Mouse (Mus musculus) telencephalon, adult 2 months (tissue): Measurements from ENCODE around the gene Selenov.

Experiments used
- DNase-seq: peaks from one replicate; pipeline ENCODE4 v3.0.0-alpha.2; 2011; ENCODE audit warnings: low read depth, low spot score

The Selenov gene

GRCm38 (mm10) chr7:28290638-28291590 lies at the start of gene Selenov:
Gene Selenov (minus strand): TSS chr7:28291186.
- DNase-seq: no peak

- no peak for DNase-seq
Measured at GRCm38 (mm10) chr7:28339213-28339917, 48.4 kb upstream of the Selenov start.

DNA sequence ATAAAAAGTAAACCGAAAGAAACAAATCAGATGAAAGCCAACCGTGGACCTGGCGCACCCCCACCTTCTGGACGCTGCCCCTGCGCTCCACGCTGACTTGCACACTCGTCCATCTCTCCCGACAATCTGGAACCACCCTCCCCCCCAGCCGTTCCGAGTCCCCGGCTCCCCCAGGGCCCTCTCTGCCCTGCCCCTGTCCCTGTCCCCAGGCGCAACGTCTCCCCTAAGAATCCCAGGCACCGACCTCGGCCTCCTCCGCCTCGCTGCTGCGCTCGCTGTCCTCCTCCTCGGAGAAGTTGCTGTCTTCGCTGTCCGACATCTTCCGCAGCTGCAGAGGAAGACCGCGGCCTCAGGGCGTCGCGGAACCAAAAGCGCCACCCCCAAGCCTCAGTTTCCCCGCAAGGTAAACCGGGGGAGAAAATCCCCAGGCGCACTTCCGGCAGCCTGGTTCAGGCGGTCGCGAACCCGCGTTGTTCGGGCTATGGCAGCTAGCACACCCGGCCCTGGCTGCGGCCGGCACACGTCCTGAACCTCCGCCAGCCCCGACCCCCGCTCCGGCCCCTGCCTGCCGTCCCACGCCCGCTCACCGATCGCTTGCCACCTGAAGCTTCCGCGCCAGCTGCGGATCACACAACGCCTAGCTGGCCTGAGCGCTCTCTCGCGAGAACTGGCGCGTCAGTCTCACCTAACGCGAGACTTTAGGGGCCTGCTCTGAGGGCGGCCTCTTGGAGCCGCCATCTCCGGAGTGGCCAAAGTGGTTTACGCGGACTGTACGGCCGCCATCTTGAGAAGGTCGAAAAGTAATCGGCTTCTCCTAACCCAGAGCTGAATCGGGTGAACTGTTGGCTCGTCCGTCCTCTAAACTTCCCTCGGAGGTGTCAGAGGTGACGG lies 47.4 kb upstream of the Selenov start, which contains the start of gene Supt5:
Gene Supt5, minus strand, starts transcription at position 639 of the 891 bp plus-strand sequence.
- DNase-seq: peak; percentile 96

DNA sequence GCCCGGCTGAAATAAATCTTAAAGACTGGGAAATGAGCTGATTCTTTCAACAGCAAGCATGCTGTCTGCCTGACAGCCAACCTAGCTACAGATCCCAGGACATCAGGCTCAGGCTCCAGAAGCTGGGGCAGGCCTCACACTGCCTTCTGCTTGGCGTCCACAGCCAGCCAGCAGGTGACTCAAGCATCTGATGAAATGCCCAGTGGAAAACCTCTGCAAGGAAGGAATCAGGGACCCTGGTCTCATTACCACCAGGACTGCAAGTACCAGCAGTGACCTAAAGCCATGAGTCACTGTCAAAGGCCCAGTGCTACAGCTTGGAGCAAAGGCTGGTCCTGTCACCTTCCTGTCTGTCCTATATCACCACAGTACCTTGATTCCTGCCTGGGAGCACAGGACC lies 44.5 kb upstream of the Selenov start:
- no peak for DNase-seq

GRCm38 (mm10) chr7:28334534-28334933 lies 43.5 kb upstream of the Selenov start:
- no peak for DNase-seq

DNA sequence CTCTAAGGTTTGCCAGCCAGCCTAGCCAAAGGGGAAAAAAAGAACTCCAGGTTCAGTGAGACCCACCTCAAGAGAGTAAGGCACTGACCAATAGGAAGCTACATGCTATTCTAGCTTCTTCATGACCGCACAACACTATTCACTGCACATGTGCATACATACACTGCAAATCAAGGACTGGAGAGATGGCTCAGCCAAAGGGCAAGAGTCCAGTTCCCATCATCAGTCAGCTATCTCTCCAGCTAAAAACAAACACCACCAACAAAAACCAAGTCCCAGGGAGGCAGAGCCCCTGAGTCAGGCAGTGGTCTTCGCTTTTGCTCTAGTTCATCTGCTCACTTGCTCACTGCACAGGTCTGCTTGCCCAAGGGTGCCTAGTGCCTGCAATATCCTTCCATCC lies 37.3 kb upstream of the Selenov start:
- DNase-seq: no peak

- DNase-seq: no peak
Measured at GRCm38 (mm10) chr7:28326457-28326856, 35.5 kb upstream of the Selenov start.

GRCm38 (mm10) chr7:28325293-28325692 lies 34.3 kb upstream of the Selenov start:
- no peak for DNase-seq

DNA sequence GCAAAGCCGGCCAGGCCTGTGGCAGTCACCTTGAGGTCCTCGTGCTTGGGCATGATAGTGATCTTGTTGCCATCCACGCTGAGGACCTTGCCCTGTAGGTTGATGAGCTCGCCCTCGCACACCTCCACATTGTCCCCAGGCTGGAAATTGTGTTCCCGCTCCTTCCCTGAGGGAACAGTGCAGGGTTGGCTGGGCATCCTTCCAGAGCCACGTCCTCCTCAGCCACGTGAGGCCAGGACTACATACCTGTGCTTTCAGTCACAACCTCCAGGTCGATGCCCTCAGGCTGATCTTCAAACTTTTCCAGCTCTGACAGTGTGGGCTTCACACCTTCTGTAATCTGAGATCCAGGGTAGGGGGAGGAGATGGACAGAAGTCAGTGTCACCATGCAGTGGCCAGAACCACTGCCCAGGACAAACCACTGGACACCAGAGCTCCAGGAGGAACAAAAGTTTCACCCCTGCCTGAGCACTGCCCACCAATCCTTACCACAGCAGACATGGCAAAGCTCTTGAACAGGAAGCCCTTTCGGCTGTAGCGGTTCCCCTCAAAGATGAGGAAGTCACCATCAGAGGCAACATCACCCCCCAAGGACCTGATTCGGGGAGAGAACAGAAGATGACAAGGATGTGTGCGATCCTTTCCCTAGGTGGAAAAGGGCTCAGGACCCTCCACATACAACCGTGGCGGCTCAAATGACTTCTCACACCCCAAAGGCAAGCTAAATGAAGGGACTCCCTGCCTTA lies 31.2 kb upstream of the Selenov start:
- no peak for DNase-seq

- no peak for DNase-seq
Measured at GRCm38 (mm10) chr7:28318714-28319113, 27.7 kb upstream of the Selenov start.

DNA sequence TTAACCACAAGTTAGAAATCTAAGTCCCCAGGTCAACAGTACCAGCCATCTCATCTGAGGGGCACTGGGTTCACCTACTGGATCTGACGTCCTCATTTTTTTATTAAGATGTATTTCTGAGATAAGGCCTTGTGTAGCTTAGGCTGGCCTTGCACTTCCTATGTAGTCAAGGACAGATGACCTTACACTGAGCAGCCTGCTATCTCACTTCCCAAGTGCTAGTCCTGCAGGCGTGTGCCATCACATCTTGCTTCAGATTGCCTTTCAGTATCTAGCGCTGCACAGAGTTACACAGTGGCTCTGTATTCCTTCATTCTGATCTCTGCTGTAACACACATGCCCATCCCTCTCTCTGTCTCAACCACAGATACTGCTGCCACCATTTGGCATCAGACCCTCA lies 27.1 kb upstream of the Selenov start:
- no peak for DNase-seq

DNA sequence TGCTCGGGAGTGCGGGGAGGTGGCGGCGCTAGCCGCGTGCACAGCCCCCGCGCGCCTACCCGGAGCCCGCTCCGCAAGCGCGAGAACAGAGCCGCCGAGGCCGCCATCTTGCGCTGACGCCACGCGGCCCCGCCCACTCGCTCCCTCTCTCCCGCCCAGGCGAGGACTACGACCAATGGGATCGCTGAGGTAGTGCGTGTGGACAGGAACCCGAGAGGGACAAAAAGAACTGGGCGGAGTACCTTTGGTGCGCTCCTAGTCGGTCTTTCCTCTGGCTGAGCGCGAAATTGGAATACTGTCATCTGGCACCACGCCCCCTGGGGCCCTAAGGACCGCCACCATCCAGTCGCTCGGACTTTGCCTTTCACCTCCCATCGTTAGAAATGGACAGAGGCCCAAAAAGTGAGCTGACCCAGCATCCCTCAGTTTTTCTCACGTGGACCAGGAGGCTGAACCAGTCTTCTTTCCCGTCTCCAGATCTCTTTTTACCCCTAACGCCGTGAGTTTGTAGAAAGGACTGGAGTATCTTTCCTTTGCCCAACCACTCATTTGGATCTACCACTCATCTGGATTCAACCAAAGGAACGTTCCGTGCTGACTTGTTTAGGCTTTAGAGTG lies 21.0 kb upstream of the Selenov start, which contains the start of gene Timm50:
Gene Timm50, minus strand, starts transcription at position 147 of the 618 bp plus-strand sequence.
- DNase-seq: peak; percentile 96

- no peak for DNase-seq
Measured at GRCm38 (mm10) chr7:28311151-28311925, 20.4 kb upstream of the Selenov start.

DNA sequence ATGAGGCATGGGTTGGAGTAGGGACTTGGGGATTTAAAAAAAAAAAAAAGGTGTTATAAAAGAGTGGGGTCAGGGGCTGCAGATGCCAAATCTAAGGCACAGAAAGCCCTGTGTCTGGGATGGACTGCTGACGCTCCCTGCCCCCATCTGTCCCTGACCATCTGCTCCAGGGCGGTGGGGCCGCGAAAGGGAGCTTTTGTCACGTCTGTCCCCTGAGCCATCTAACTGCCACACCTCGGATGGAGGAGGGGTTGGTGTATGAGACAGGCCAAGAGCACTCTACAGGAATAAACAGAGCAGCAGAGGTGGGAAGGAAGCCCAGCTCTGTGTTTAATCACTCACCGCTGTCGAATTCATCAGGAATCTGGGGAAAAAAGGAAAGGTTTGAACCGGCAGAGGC lies 18.8 kb upstream of the Selenov start:
- no peak for DNase-seq

DNA sequence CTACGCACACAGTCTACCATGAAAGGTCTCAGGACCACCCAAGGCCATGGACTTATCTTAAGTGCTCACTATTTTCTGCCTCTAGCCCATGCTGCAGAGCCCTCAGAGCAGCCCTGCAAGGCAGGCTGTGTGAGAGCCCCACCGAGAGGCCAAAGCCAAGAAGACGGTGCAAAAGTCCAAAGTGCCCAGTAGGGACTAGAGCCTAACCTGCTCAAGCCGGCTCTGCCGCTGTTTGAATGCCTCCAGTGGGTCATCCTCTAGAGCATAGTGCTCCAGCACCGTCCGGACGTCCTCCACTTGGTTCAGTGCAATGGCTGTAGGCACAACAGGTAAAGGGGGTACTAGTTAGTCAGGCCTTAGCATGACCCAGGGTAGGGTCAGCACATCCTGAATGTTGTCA lies 15.2 kb upstream of the Selenov start:
- no peak for DNase-seq

DNA sequence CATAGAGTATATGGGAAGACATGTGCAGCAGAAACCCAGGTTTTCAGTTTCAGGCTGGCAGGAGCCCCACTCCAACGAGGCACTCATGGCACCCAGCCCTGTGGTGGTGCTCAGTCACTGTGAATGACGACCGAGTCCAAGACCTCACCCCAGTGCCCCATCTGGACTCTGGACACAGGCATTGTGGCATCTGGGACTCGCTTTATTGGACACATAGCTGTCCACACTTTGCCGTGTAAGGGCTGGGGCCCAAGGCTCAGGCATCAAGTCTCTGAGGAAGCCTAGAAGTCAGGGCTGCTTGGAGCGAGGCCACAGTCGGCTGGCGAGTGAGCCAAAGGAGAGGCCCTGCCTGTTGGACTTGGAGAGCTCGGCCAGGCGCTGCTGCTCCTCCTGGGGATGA lies 14.7 kb upstream of the Selenov start:
- no peak for DNase-seq

DNA sequence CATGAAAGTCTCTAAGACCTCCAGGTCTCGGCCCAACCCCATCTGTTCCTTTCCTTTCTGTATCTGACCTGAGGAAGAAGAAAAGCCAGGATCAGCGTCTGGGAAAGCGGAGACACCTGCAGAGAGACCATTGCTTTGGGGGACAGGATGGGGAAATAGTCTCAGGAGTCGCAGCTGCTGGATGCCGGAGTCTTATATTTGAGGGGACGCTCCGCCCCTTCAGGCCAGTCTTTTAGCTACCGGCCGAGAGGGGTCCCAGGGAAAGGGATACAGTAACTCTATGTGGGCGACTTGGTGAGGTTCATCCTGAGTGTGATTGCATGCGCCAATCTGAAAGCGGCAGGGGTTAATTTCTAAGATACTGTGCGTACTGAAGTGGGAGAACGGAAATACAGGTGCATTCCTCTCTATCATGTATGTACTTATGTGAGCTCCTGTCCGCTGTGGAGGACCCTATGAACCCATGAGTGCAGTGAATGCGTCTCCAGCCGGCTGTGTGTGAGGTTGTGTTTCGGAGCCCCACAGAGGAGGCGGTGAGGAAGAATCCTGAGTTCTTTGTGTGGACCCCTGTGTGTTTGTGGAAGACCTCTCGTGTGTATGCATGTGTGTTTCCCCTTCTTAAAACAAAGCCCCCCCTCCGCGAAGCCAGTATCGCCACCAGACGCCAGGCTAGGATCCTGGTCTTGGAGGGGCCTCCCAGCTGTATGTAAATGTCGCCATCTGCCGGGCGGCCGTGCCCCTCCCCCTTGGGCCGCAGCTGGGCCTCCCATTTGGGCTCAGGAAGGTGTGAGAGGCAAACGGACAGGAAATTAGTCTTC lies 10.8 kb upstream of the Selenov start, which contains the start of gene Dll3:
Gene Dll3, minus strand, starts transcription at position 623 of the 818 bp plus-strand sequence.
- DNase-seq: no peak

DNA sequence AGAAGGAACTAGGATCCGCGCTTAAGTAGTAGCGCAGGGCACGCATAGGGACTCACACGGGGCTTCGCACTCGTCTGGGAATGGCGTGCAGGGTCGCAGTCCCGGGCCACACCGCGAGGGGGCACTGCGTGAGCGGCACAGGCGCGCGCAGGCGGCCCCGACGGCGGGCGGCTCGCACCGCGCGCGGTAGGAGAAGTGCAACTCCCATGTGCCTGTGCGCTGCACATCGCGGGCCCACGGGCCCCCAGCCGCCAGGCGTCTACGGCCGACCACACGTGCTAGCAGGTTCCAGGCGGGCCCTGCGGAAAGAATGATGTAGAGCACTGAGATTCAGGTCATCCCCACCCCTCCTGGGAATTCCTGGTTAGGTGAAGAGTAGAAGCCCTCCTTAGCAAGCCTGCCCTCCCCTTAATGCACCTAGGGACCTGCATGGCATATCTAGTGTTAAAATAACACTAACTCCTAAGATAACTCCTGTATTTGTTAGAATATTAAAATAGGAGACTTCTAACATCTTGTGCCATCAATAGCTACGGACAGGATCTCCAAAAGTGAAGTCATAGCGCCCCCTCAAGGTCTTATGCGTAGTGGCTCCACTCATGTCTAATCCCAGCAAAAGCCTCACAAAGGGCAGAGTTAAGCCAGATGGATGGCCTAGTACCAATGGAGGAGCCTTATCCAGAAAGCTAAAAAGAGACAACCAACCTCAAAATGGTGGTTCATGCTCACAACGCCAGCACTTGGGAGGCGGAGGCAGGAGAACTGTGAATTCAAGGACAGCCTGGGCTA lies 8.0 kb upstream of the Selenov start:
- peak; percentile 46 for DNase-seq
